Mouse (Mus musculus) right cerebral cortex, adult 2 months (tissue): ENCODE measurements at regions not wholly inside any gene's neighbourhood (a gene's known extent, or its start where the extent isn't known, plus 50 kb on each side); places are given as distances from the start of the nearest gene placed in this dataset.
A peak's percentile ranks its signal among the peaks of the same experiment; 100 is the strongest.

Experiments
- DNase-seq, 2 experiments: peaks; one replicate each; pipeline ENCODE4 v3.0.0; 2021 to 2022; ENCODE audit warnings: low spot score in 2 of 2

GRCm38 (mm10) chr3:21961091-21961490, 115.4 kb upstream of the Tbl1xr1 start:
- no peak for DNase-seq

- no peak for DNase-seq
Measured at GRCm38 (mm10) chr3:21961746-21962145, 114.7 kb upstream of the Tbl1xr1 start.

GRCm38 (mm10) chr3:21962360-21962782, 114.1 kb upstream of the Tbl1xr1 start:
- no peak for DNase-seq

- DNase-seq: no peak
Measured at GRCm38 (mm10) chr3:21962921-21963732, 113.3 kb upstream of the Tbl1xr1 start.

GRCm38 (mm10) chr3:21963733-21964351, 112.6 kb upstream of the Tbl1xr1 start:
- DNase-seq: no peak

GRCm38 (mm10) chr3:21964438-21964837, 112.0 kb upstream of the Tbl1xr1 start:
- no peak for DNase-seq

- no peak for DNase-seq
Measured at GRCm38 (mm10) chr3:21965556-21965955, 110.9 kb upstream of the Tbl1xr1 start.

GRCm38 (mm10) chr3:21971731-21972130, 104.7 kb upstream of the Tbl1xr1 start:
- no peak for DNase-seq

GRCm38 (mm10) chr3:21973153-21973552, 103.3 kb upstream of the Tbl1xr1 start:
- DNase-seq: no peak

GRCm38 (mm10) chr3:21973681-21974080, 102.8 kb upstream of the Tbl1xr1 start:
- no peak for DNase-seq

GRCm38 (mm10) chr3:21974766-21975165, 101.7 kb upstream of the Tbl1xr1 start:
- DNase-seq: no peak

- no peak for DNase-seq
Measured at GRCm38 (mm10) chr3:21977775-21978174, 98.7 kb upstream of the Tbl1xr1 start.

GRCm38 (mm10) chr3:21982991-21983390, 93.5 kb upstream of the Tbl1xr1 start:
- no peak for DNase-seq

- no peak for DNase-seq
Measured at GRCm38 (mm10) chr3:21983993-21984725, 92.3 kb upstream of the Tbl1xr1 start.

GRCm38 (mm10) chr3:21984807-21985206, 91.6 kb upstream of the Tbl1xr1 start:
- DNase-seq: no peak

- no peak for DNase-seq
Measured at GRCm38 (mm10) chr3:21986164-21986892, 90.1 kb upstream of the Tbl1xr1 start.

- no peak for DNase-seq
Measured at GRCm38 (mm10) chr3:21986893-21987250, 89.6 kb upstream of the Tbl1xr1 start.

GRCm38 (mm10) chr3:21987455-21988009, 88.9 kb upstream of the Tbl1xr1 start:
- no peak for DNase-seq

- DNase-seq: peak; percentile 43 to 52
Measured at GRCm38 (mm10) chr3:21988010-21988531, 88.4 kb upstream of the Tbl1xr1 start.

- DNase-seq: no peak
Measured at GRCm38 (mm10) chr3:21990526-21990925, 85.9 kb upstream of the Tbl1xr1 start.

- no peak for DNase-seq
Measured at GRCm38 (mm10) chr3:21991681-21992152, 84.7 kb upstream of the Tbl1xr1 start.
